Mouse (Mus musculus): Measurements from ENCODE around the gene Gpr37l1.
"Not testable (repeated sequence)": the region's sequence is repeated elsewhere in the genome, so short reads cannot be mapped to it uniquely, and the experiment has no call there.

The Gpr37l1 gene

DNA sequence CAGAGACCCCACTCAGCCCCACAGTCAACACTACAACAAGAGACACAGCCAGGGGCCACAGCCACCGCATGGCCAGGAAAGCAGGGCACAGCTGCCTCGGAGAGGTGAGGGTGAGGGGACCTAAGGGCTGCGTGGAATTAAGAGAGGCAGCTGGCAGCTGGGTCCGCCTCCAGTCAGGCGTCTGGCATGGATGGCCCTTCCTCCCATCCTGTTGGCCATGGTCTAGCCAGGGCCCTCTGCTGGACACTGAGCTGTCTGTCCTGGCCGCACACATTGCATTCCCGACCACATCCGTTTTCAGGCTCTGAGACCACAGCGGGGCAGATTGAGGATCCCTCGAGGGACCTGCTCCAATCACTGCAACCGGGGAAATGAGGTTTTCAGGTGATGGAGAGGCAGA is at the start of gene Gpr37l1:
Gene Gpr37l1, minus strand, starts transcription at position 247 of the 400 bp plus-strand sequence.
- DNase-seq (ENCODE audit: extremely low spot score) = no peak

DNA sequence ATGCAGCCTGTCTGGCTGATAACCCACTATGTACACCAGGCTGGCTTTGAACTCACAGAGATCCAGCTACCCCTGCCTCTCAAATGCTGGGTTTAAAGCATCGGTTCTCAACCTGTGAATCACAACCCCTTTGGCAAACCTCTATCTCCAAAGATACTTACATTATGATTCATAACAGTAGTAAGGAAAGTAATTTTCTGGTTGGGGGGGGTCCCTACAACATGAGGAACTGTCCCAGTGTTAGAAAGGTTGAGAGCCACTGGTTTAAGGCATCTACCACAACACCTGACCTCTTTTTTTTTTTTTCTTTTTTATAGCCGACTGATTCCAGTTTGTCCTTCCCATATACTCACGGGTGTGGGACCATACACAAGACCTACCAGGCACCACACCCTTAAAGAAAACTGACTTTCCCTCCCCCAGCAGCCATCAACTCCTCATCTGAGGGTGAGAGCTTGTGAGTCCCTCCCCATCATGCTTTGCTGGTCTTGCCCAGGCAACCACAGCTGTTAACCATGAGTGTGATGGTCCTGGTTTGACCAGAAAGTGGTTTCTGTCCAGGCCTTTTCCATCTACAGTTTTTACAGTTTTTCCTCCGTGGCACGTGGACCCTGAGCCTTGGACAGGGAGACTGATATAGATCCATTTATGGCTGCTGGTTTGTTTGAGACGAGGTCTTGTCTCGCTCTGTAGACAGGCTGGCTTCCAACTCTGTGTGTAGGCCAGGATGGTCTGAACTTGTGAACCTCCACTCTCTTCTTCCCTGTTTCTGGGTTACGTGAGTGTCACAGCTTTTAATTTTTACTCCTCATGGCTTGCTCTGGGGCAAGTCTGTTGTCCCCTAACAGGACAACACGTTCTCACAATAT is 46.5 kb upstream of the Gpr37l1 start:
- DNase-seq (ENCODE audit: extremely low spot score) = no peak

DNA sequence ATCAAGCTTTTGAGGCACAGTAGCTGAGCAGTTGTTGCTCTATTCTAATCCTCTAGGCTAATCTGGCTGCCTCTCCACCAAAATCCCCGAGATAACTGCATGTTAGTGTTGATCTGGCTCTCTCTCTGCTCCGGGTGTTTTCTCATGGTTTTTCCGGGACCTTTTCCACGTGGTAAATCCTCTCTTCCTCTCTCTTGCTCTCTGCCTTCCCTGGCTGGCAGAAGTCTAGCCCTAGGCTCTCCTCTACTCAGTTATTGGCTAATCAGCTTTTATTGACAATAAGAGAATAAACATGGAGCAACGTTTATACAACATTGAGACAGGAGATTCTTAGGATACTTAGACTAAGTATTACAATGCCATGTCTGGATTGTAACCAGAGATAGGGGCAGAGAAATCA is 42.9 kb upstream of the Gpr37l1 start:
- DNase-seq (ENCODE audit: extremely low spot score) = no peak

- no peak for DNase-seq (ENCODE audit: extremely low spot score)
Measured at GRCm38 (mm10) chr1:135208716-135209115, 41.2 kb upstream of the Gpr37l1 start.

DNA sequence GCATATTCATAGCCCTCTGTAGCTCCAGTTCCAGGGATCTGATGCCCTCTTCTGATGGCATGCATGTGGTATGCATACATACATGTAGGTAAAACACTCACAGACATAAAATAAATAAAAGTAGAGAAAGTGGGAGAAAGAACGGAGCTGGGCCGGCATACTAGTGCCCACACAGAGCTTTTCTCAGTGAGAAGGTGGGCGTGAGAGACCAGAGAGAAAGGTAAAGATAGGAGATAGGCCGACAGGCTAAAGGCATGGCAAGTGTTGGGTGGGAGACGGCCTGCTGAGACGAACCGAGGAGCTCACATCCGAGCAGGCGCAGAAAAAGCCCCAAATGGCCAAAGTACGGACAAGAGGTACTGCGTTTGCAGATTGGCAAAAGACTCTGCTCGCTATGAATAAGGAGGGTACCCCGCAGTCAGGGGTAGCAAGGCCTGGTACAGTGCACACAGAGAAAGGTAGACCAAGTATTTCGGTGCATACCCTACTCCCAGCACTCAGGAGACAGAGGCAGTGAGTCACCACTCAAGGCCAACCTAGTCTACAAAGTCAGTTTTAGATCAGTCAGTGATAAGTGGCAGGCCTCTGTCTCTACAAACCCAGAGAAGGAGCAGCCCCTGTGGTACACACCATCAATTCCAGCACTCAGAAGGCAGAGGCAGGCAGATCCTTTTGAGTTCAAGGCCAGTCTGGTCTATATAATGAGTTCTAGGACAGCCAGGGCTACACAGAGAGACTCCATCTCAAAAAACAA is 39.3 kb upstream of the Gpr37l1 start:
- no peak for DNase-seq (ENCODE audit: extremely low spot score)

GRCm38 (mm10) chr1:135205257-135205656 is 37.8 kb upstream of the Gpr37l1 start:
- no peak for DNase-seq (ENCODE audit: extremely low spot score)

DNA sequence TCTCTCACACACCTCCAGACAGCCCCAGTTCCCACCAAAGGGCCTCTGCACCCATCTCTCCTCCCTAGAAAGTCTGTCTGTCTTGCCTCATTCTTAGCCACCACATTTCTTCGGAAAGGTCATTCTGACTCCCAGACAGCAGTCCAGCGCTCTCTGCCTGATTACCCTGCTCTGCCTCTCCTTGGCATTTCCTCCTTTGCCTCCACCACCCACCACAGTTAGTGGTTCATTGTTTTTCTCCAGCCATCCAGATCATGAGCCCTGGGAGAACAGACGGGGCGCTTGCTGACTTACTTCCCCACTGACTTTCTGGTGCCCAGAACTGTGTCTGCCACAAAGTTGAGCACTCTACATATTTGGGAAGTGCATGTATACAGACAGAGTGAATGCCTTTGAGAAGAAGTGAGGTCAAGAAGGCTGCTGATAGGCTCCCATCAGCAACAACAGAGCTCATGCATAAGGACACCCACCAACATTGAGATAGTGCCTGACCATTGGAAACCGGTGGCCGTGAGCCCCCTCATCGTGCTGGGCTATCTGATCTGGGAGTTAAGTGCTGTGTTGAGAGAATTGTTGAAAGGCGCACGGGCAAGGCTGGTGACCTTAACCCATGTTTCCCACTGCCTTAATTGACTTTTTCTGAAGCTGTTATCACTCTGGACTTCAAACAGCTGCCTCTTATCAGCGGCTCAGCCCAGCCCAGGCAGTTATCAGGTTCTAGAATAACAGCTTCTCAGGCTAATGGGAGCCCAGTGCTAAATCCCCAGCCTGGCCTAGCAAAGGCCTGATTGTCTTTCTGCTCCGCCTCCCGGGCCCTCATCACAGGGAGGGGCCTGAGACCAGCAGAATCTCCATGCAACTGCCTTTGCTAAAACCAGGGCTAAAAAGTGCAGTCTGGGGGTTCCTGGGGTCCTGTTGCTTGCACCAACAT is 37.0 kb upstream of the Gpr37l1 start:
- peak; percentile 39 for DNase-seq (ENCODE audit: extremely low spot score)

DNA sequence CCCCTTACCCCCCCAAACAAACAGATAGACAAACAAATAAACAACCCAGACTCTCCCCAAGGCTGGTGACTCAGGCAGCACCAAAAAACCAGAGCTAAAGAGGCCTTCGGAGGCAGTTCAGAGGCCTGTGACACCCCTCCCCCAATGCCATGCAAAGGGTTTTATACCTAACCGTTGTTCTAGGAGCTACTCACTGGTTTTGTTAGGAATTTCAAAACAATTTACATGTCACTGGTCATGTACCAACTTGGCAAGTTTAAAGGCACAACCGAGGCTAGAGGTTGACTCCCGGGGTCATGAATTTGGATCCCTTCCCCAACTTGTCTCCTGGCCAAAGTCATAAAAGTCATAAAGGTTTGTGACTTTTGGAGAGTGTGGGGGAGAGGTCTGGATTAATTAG is 32.9 kb upstream of the Gpr37l1 start:
- no peak for DNase-seq (ENCODE audit: extremely low spot score)

- peak; percentile 51 for DNase-seq (ENCODE audit: extremely low spot score)
Measured at GRCm38 (mm10) chr1:135199014-135199819, 31.7 kb upstream of the Gpr37l1 start.

GRCm38 (mm10) chr1:135198412-135198811 is 30.9 kb upstream of the Gpr37l1 start:
- no peak for DNase-seq (ENCODE audit: extremely low spot score)

- DNase-seq (ENCODE audit: extremely low spot score) = no peak
Measured at GRCm38 (mm10) chr1:135195907-135196440, 28.5 kb upstream of the Gpr37l1 start.

GRCm38 (mm10) chr1:135194335-135194734 is 26.9 kb upstream of the Gpr37l1 start:
- DNase-seq (ENCODE audit: extremely low spot score) = not testable (repeated sequence)

DNA sequence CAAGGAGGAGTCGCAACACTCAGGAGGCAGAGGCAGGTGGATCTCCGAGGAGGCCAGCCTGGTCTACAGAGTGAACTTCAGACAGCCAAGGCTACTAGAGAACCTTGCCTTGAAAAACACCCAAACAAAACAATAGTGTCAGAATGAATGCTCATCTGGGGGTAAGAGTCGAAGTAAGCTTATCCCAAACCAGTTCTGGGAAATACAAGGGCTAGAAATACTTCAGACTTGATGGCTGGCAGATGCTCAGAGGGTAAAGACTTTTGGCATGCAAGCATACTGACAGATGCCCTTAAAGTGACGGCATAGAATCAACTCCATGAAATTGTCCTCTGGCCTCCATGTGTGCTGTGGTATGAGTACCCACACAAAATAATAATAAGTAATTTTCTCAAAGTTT is 21.7 kb upstream of the Gpr37l1 start:
- DNase-seq (ENCODE audit: extremely low spot score) = no peak

- DNase-seq (ENCODE audit: extremely low spot score) = no peak
Measured at GRCm38 (mm10) chr1:135188197-135188596, 20.7 kb upstream of the Gpr37l1 start.

DNA sequence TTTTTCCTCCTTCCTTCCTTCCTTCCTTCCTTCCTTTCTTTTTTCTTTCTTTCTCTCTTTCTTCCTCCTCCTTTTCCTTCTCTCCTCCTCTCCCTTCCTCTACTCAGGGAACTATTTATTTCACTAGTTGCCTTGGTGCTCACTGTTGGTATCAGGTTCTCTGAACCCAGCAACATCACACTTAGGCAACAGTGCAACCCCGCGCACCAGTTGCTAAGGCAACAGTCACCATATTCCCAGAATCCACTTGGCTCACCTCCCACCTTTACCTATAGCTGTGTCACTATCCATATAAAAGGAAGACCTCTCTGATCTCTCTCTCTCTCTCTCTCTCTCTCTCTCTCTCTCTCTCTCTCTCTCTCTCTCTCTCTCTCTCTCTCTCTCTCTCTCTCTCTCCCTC is 19.5 kb upstream of the Gpr37l1 start:
- not testable (repeated sequence) for DNase-seq (ENCODE audit: extremely low spot score)

DNA sequence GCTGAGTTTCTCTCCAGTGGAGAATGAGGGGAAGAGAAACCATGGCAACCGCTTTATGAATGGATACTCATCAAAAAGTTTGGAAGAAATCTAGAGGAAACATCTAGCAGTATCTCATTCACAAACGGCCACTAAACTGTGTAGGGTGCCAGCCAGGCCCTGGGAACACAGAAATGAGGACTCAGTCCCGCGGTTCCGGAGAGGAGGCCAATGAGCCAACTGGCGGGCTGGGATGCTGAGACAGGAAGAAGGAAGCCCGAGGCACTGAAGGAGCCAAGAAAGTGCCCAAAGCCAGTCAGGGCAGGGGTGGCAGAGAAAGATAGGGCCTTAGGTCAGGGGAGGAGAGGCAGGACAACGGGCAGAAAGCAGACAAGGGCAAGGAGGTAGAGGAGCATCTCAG is 18.9 kb upstream of the Gpr37l1 start:
- no peak for DNase-seq (ENCODE audit: extremely low spot score)

- no peak for DNase-seq (ENCODE audit: extremely low spot score)
Measured at GRCm38 (mm10) chr1:135185936-135186335, 18.5 kb upstream of the Gpr37l1 start.

DNA sequence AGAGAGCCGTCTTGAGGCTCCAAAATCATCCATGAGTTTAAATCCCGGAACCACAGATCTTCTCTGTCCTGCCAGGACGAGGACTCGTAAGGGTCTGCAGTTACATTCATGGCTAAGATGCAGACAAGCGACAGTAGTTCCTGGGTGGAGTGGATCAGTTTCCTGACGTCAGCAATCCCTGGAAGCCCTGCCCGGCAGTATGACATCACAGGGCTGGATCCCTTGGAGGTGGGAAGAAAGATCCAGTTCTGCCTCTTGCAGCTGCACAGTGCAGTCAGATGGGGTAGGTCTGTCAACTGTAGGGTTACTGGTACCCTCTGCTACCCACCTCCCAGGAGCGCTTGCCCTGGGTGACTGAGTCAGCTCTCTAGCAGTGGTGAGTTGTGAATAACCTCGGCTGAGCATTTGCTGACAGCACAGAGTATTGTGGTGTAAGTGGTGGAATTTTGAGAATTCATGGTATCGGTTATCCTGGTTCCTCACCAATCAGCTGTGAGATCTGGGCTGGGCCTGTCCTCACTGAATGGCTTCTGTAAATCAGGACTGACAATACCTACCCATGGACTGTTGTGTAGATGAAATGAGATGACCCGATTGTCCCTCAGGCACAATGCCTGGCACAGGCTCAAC is 16.6 kb upstream of the Gpr37l1 start:
- DNase-seq (ENCODE audit: extremely low spot score) = no peak

GRCm38 (mm10) chr1:135183448-135183847 is 16.0 kb upstream of the Gpr37l1 start:
- DNase-seq (ENCODE audit: extremely low spot score) = no peak

- no peak for DNase-seq (ENCODE audit: extremely low spot score)
Measured at GRCm38 (mm10) chr1:135182975-135183374, 15.5 kb upstream of the Gpr37l1 start.
